Mouse (Mus musculus) naive thymus-derived CD4-positive, alpha-beta T cell, adult 2 months (primary cell): ENCODE measurements around the gene Hacd3.
A peak's percentile ranks its signal among the peaks of the same experiment; 100 is the strongest.
"Not testable (repeated sequence)": the region's sequence is repeated elsewhere in the genome, so short reads cannot be mapped to it uniquely, and the experiment has no call there.

Experiments
- DNase-seq: peaks from one replicate; pipeline ENCODE4 v3.0.0-alpha.2; 2011; ENCODE audit warnings: low read depth

Hacd3 gene

DNA sequence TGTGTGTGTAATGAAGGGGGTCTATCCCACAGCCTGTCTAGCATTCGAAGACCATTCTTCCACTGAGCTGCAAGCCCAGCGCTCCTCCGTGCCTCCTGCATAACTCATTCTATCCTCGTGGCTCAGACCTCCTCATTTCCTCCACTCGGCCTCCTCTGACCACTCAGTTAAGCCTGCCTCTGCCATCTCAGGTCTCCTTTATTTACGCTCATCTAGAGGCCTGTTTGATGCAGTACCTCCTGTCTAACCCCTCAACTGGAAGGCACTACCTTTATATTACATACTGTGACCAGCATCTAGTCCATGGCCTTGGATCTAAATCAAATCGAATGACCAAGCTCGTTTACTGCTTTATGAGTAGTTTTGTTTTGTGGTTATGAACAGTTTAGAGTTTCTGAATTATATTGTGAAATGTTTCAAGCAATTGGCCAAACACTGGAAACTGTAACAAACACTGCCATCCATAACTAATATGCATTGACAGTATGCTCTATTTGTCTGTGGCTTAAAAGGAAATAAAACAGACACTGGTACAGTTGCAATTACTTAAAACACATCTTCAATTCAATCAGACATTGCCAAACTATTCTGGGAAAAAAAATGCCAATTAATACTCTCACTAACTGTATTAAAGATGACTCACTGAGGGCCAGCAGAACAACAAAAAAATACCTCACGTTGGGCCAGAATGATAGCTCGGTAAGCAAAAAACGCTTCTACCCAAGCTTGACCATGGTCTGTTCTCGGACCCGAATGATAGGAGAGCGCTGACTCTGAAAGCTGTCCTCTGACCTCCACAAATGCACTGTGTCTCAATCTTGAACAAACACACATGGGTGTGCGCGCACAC, 4.3 kb downstream of the Hacd3 start:
- no peak for DNase-seq

DNA sequence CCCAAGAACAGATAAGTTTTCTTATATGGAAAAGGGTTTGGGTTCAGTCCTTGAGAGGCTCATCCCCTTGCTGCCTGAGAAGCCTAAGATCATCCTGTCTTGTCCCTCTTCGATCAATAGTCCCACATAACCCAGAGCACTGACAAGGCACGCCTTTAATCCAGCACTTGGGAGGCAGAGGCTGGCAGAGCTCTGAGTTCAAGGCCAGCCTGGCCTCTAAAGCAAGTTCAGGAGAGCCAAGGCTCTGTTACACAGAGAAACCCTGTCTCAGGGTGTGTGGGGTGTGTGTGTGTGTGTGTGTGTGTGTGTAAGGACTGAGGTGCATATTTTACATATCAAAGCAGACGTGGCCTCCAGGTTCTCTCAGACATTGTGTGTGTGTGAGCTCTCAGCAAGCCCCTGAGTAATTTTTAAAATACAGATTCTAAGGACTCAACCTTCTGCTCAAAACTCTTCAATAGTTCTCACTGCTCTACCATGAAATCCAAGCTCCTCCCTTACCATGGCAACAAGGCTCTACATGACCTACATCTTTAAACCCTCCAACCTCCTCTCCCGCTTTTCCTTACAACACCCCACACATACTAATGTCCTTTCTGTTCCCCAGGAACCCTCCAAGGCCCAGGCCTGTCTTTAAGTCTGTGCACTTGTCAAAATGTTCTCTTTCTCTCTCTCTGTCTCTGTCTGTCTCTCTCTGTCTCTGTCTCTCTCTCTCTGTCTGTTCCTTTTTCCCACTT, 5.1 kb downstream of the Hacd3 start:
- DNase-seq: no peak

DNA sequence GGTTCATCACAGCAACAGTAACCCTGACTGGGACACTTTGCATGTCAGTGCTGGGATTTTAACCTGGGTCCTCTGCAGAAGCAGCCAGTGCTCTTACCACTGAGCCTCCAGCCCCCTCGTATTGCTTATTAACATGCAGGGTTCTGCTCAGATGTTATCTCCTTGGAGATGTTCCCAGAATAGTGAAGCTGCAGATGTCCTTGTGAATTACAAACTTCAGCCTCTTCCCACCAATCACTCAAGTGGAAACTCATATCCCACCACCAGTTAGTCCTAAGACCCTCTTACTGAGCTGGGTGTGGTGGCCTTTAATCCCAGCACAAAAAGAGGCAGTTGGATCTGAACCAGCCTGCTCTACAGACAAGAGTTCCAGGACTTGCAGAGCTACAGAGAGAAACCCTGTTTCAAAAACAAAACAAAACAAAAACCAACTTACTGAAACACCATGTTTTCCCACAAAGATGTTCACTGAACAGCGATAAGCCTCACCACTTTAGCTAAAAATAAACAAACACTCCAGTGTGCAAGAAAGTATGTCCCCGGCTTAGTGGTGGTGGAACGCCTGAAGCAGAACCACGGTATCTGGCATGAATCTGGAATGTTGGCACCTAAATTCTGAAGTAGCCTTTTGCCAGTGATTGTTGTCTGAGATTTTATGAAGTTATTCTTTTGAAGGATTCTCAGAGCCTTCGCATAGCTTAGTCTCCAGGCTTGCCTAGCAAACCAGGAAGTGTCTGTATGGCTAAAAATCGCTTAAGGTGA, 5.9 kb downstream of the Hacd3 start:
- DNase-seq: no peak

DNA sequence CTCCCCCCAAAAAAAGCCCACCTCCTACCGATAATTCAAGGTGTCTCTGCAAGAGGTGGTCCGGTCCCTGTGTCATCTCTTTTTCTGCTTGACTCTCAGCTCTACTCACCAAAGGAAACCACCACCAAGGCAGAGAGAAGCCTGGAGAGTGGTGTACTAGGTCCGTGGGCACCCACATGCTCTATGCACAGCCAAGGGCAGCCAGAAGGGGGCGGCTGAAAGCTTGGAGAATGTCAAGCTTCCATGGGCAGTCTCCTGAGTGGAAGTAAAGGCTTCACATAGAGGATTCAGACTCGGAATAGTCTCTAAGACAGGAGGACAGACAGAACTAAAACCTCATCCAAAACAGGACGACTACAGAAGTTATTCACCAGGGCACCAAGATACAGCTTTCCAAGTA, 10.2 kb downstream of the Hacd3 start:
- peak; percentile 50 for DNase-seq

DNA sequence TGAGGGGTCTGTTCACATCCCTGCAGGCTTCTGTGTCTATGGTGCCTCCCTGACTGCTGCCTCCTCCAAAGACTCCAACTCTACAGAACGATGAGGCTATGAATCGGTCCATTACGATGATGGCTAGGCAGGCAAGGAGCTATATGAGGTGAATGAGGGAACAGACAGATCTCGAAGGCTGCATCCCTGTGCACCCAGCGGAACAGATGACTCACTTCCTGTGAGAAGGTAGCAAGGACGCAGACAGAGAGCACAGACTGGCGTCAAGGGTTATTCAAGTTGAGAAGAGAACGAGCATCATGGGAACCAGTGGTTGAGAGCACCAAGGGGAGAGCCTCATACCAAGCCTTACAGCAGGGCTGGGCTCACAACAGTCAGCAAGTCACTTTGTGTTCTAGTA, 10.9 kb downstream of the Hacd3 start:
- DNase-seq: peak; percentile 89

DNA sequence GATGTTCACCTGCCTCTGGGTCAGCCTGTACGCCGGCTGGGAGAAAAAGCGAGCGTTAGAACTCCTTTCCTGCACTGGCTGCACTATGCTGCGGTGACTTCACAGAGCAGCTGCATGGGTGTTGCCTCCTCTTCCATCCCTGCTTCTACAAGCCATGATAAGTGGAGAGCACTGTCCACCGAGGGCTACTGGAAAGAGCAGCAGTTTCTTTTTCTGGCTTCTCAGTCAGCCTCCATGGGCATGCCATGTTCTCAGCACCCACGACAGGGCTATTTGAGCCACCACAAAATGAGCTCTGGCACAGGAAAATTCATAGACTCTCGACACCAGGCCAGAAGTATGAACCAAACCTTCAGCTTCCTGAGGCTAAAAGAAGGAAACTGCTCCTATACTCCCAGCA, 15.8 kb downstream of the Hacd3 start:
- DNase-seq: no peak

DNA sequence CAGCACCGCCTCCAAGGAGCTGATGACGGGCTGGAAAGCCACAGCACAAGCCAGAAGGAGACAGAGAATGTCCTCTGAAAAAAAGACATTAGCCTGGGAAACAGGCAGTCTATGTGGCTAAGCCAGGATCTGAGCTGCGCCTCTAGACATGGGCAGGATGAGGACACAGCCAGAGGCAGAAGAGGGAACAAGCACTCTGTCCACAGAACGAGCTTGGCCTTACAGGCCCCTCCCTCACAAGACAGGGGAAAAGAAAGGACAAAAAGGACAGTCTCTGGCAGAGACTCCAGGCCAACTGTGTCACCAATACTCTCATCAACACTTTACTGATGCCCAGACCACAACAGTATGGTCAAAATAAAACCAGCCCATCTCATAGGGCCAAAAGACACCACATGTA, 20.0 kb downstream of the Hacd3 start:
- no peak for DNase-seq

DNA sequence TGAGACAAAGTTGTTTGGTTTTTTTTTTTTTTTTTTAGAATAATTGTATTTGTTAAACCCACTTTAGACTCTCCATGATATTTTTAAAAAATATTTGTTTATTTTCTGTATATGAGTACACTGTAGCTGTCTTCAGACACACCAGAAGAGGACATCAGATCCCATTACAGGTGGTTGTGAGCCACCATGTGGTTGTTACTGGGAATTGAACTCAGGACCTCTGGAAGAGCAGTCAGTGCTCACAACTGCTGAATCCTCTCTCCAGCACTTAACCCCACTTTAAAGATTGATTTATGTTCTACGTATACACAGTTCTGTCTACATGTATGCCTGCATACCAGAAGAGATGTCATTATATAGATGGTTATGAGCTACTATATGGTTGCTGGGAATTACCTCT, 26.0 kb downstream of the Hacd3 start:
- not testable (repeated sequence) for DNase-seq

DNA sequence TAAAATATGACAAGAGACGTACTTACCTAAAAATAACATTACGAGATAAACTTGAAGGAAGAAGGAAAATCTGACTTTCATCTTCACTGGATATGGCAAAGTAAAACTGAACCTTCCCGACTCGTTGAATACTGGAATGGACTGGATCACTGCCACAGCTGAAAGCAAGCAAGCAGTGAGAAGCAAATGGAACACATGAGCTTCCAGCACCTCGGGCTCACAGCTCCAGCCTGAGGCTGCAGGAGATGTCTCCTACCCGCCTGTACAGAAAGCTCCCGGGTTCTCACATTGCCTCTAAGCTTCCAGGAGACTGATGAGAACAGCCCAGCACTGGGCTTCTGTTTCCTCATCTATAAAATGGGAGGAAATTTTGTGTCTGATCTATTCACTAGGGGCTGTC, 31.2 kb downstream of the Hacd3 start:
- DNase-seq: no peak

DNA sequence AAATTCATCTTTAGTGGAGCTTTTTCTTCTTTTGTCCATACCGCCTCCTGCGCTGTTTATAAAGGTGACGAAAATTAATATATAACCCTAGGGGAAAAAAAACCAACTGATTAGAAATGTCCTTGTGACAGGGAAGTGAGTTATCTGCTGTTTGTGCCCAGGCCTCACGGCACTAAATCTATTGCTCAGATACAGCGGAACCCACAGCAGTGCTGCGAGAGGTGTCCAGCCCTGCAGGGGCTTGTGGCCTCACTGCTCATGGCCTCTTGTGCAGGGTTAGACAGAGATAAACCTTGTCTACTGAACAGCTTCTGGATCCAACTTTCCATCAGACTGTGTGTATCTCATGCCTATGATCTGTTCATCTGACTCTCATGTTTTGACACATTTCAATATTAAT, 33.0 kb downstream of the Hacd3 start:
- no peak for DNase-seq

DNA sequence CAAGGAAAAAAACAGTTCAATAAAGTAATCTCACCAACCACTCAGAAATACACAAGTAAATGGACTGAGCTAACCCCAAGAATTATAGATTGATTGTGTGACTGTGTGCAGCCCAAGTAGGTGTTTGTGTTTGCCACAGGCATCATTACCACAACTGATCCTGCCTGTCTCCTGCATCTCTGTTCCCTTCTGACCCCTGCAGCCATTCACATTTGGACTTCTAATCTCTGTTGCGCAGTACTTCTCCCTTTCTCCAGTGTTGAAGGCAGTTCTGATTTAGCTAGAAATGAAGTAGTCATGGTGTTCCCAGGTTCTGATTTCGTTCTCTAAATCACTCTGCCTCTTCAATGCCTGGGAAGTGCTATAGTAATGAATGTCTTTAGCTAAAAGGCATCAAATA, 33.8 kb downstream of the Hacd3 start:
- no peak for DNase-seq

DNA sequence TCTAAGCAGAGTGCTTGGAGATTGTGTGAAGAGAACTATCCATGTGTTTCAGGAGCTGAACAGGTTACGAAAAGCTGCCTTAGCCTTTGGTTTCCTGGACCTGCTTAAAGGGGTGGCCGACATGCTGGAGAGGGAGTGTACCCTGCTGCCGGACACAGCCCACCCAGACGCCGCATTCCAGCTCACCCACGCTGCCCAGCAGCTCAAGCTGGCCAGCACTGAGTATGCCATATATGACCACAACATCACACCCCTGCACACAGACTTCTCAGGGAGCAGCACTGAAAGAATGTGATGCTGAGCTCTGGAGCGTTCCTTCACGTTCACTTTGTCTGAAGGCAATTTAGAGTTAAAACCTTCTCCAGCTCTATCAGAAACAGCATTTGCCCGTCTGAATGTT, 35.7 kb downstream of the Hacd3 start:
- DNase-seq: no peak

DNA sequence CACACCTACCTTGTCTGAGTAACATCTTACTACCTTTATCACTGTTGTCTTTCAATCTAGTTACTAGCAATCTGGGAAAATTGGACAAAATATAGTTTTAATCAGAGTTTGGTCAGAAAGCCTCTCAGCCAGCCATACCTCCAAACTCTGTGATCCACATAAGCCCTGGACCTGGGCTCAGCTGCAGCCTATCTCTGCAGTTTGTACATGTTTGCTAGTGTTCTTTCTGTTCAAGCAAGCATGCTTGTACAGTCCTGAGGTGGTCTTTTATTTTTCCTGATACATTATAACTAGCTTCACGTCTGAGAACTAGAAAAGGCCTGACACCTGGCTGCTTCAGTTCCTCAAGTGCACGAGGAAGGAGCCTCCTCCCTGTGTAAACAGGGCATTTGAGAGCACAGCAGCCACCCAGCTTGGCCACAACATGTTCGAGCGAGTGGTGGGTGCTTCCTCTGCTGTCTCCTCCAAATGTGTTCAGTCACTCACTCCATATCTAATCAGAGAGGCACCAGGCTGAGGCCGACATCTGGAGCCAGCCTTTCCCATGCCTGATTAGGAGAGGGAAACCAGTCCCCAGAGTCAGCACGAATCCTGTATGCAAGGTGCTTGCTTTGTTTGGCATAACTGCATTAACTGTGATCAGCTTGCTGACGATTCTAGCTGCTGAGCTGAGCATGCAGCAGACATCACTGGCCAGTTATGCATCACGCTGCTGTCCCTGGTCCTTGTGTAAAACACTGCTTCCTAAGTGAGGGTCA, 36.3 kb downstream of the Hacd3 start:
- DNase-seq: no peak

DNA sequence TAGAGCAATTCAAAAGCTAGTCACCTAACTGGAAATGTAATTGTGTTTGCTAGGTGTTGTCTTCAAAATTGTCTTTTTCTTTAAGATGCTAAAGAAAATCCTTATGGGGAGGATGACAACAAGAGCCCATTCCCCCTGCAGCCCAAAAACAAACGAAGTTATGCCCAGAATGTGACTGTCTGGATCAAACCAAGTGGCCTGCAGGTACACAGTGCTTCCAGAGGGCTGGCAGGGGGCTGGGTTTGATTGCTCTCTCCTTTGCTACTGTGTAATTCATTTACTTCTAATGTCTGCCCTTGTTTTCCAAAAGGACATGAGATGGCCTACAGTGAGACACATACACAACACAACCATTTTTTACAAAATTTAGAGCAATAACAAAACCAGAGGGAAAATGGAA, 39.6 kb downstream of the Hacd3 start:
- no peak for DNase-seq

DNA sequence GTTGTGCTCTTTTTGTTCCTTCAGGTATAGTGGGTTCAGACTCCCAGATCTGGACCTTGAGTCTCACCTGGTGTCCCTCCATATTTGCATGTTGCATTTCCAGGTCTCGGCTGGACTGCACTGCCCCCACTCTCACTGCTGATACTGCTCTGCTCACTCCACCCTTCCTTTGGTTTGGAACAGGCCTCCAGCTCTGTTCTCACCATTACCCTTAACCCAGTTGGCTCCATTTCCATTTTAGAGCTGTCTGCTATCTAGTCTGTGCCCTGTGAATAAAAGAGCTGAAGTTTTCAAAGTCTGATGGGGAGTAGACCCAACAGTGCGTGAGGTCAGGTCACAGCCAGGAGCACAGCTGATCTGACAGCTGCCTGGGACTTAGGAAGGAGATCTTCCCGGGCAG, 40.9 kb downstream of the Hacd3 start:
- DNase-seq: no peak

DNA sequence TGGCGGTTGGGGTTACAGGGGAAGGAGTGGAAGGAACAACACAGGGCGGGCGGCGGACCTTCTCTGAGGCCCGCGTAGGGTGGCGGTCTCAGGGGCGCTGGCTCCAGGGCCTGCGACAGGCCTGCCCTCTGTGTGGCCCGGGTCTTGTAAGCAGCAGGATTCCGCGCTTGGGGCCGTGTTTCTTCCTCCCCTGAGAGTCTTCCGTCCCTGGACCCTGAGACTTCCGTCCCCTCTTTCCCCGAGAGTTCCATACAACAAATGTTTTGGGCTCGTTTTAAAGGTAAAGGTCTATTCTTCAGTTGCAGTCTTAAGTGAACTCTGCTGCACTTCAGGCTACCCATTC, 60.5 kb downstream of the Hacd3 start:
- no peak for DNase-seq

DNA sequence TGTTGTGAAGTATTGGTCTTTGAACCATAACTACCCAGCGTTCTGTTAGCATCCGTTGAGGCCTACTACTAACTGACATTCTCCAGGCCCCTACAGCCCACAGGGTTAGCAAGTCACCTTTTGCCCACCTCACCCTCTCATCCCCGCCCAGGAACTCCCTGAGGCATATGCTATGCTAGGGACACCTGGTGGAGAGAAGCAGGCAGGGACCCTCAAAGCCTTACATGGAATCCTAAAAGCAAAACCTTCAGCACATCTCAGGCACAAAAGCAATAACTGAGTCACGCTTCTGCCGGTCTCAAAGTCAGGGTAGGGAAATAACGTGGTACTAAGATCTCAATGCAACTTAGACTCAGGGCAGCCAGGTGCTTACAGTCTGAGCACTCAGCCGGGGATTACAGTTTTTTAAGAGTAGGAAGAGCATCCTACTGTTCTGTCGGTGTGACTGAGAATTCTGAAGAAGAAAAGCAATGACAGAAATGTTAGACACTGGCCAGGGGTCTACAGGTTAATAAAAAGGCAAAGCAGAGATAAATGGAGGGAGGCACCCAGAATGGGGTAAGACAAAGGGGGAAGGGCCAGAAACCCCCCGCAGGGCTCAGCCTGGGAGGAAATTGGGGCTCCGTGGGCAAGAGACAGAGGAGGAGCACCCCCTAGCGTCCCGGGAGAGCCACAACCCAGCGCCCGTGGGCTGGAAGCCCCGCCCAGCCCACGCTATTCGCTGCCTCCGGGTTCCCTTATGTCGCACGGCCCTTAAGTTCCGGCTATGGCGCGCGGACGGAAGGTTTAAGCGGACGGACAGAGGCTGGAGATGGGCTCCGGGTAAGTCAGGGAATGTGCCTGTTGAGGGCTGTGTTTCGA, 61.1 kb downstream of the Hacd3 start, which contains the start of gene Ints14:
Gene Ints14, plus strand, starts transcription at position 789 of the 861 bp plus-strand sequence.
- DNase-seq: peak; percentile 98

DNA sequence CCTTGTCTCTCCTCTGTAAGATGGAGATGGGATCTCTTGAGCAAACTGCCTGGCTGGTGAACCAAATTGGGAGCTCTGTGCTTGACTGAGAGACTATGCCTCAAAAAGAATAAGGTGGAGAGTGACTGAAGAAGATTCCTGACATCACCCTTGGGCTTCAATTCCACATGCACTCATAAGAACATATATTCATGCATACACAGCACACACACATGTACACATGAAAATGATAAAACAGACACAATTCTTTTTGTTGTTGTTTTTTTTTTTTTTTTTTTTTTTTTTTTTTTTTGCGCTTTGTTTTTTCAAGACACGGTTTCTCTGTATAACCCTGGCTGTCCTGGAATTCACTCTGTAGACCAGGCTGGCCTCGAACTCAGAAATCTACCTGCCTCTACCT, 64.2 kb downstream of the Hacd3 start:
- no peak for DNase-seq

DNA sequence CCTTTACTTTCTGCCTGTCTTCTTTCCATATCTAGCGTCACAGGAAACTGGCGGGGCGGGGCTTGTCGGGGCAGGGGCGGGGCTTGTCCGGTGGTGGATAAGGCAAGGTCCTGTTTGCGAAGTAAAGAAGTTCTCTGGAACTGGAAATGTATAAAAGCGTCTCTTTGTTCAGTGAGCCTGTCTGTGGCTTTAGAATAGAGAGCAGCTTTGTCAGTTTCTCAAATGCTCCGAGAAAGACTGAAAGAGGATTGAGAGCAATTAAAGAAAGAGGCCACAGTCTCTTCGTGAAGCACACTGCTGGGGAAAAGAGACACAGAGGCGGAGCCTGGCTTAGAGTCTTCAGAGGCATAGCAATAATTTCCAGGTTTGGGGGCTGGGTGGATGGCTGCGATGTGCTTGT, 65.2 kb downstream of the Hacd3 start:
- peak; percentile 57 for DNase-seq

DNA sequence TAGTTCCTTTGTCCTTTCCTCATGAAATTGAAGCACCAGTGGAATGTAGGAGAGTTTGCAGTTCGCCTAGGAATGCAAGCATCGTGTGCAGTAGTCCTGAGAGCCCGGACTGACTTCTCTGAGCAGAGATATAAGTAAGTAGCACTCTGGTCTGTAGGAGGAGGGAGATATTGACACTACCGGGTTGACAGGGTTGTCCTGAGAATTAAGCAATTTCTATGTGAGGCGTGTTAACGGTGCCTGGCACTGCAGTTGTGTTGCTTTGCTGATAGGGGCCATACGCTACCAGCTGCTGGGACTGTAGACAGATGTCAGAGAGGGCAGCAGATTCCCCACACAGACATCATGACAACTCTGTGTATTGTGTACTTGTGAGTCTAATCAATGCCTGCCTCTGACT, 68.3 kb downstream of the Hacd3 start:
- no peak for DNase-seq

DNA sequence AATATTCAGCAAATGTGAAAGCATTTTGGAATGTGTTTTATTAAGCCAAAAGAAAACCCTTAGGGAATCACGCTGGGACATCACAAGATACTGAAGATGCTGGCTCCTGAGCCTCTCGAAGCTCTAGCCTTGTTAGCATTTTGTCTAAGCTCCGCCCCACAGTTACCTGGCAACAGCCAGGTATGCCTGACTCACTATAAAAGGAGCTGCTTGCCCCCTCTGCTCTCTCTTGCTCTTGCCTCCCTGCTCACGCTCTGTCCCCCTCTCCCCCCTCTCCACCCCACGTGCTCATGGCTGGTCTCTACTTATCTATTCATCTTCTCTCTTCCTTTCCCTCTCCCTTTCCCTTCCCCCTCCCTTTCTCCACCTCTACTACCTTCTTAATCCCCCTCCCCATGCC, 69.4 kb downstream of the Hacd3 start:
- DNase-seq: no peak
